Mouse (Mus musculus): Measurements from ENCODE around the gene Mrps33. TPM values are rescaled to one million over a fixed set of nuclear protein-coding genes. Genes with fewer than 3 reads are reported as not detected.
A peak's percentile ranks its signal among the peaks of the same experiment; 100 is the strongest.

The Mrps33 gene
- polyA plus RNA-seq, 1 experiment = 73.7 TPM

DNA sequence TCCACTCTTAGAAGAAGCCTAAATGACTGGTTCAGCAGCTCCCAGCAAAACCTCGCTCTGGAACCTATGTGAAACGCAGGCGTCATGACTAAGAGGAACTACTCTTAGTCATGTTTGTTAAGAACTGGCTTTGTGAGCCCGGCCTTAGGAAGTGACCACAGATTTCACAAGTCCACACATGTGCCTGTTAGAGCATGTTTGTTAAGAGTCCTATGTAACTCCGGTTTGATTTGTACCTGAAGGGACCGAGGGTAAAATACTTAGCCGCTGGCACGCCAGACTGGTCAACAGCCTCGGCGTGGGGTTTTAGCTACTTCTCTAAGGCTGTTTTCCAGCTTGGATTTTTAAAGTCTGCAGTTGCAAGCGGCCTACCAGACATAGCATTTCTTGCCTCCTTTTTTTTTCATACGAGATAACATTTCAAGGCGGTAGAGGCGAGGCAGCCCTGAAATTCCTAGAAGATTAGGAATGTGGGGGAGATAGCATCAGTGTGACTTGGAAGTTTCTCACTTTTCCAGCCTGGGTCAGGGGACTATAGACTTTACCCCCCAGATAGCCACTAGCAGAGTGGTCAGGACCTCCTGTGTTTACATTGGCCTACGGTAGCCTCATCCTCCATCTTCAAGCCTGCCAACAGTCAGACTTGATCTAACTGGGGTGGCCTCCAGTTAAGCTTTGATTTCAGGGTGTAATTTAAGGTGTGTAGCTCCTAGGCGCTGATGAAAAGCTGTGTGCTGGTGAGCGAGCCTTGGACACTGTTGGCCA is 28.8 kb downstream of the Mrps33 start:
- 52% methylated on average over 17 of the region's 17 CpGs for WGBS
- Histone ChIP-seq H3K4me1 (ENCODE audit: control insufficient read depth, insufficient read depth, low read length) (0 out of 2 replicates have a peak, but pooled peaks cover 2% of the 10 kb centered on the region), H3K4me3 (replicated peaks; ENCODE audit: extremely low read depth, low read depth, low read length) (no peak overlapping the region)
- TF ChIP-seq CTCF (IDR thresholded peaks at IDR 0.05; ENCODE audit: insufficient read depth, low read length) (no peak), POLR2A (IDR thresholded peaks at IDR 0.05; ENCODE audit: borderline replicate concordance, extremely low read depth, low read depth, low read length) (no peak)
- peak; percentile 26 for DNase-seq

- H3K4me1 ChIP-seq (ENCODE audit: control insufficient read depth, insufficient read depth, low read length) = 0 out of 2 replicates have a peak, but pooled peaks cover 2% of the 10 kb centered on the region
These were observed 29.7 kb downstream of the Mrps33 start for GRCm38 (mm10) chr6:39780857-39781666.

DNA sequence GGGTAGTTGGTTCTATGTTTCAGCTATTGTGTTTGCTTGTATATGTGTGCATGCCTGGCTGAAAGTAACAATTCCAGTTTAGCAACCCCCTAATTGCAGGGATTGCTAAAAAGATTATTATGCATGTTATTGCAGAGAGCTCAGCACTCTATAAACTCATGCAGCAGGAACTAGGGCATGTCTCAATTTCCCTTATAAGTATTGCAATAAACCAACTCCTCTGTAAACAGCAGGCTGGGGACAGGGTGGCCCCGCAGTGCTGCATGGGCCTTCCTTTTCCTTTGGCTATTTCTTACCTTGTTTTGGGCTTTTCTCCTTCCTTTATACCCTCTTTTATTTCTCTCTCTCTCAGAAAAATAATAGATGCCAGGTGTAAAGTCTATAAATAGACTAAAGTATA is 32.3 kb downstream of the Mrps33 start:
- 0 out of 2 replicates have a peak, but pooled peaks cover 2% of the 10 kb centered on the region for H3K4me1 ChIP-seq (ENCODE audit: control insufficient read depth, insufficient read depth, low read length)
- 53% methylated on average over 1 of the region's 1 CpGs for WGBS
- no peak for DNase-seq
- no peak overlapping the region for H3K4me3 ChIP-seq (replicated peaks; ENCODE audit: extremely low read depth, low read depth, low read length)
- no peak for TF ChIP-seq POLR2A (IDR thresholded peaks at IDR 0.05; ENCODE audit: borderline replicate concordance, extremely low read depth, low read depth, low read length)
- TF ChIP-seq CTCF (IDR thresholded peaks at IDR 0.05; ENCODE audit: insufficient read depth, low read length) = no peak

More at GRCm38 (mm10) chr6:39780857-39781666, 29.7 kb downstream of the Mrps33 start:
- 9% methylated on average over 18 of the region's 18 CpGs for WGBS
- peak overlapping the region; percentile 54 for H3K4me3 ChIP-seq (replicated peaks; ENCODE audit: extremely low read depth, low read depth, low read length)
- DNase-seq = peak; percentile 10
- no peak for TF ChIP-seq CTCF (IDR thresholded peaks at IDR 0.05; ENCODE audit: insufficient read depth, low read length)
- no peak for TF ChIP-seq POLR2A (IDR thresholded peaks at IDR 0.05; ENCODE audit: borderline replicate concordance, extremely low read depth, low read depth, low read length)

DNA sequence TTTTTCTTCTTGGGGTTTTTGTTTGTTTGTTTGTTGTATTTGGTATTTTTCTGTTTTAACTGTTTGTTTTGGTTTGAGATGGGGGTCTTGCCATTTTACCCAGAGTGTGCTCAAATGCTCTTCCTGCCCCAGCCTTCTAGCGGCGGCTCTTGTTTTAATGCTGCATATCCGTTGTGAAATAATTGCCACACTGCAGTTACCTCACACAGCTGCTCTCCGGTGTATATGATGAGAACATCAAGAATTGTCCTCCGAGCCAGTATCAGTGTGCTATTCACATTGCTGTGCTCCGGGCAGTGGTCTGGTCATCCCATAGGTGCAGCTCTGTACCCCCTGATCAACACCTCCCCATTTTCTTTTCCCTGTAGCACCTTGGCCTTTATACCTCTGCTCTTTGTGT is 34.5 kb downstream of the Mrps33 start:
- TF ChIP-seq POLR2A (IDR thresholded peaks at IDR 0.05; ENCODE audit: borderline replicate concordance, extremely low read depth, low read depth, low read length) (no peak), CTCF (IDR thresholded peaks at IDR 0.05; ENCODE audit: insufficient read depth, low read length) (no peak)
- 0 out of 2 replicates have a peak, but pooled peaks cover 1% of the 10 kb centered on the region for H3K4me1 ChIP-seq (ENCODE audit: control insufficient read depth, insufficient read depth, low read length)
- no peak overlapping the region for H3K4me3 ChIP-seq (replicated peaks; ENCODE audit: extremely low read depth, low read depth, low read length)
- WGBS = 76% methylated on average over 6 of the region's 6 CpGs
- no peak for DNase-seq

DNA sequence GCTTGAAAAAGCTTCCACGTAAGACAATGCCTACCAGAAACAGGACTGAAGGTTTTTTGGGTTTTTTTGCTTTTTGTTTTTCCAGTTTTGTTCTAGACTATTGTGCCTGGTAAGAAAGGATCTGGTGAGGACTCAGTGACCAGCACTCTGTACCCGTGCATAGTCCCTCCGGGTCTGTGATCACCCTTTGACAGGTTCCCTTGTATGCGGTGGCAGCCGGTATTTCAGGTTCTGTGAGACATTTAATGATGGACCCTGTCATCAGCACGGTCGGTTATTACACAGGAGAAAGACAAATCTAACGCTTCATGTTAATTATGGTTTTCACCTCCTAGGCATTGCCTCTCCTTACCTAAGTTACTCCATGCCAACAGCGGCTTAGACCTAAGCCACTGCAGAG is 35.8 kb downstream of the Mrps33 start:
- Histone ChIP-seq H3K4me1 (ENCODE audit: control insufficient read depth, insufficient read depth, low read length) (no peaks in the 10 kb centered on the region), H3K4me3 (replicated peaks; ENCODE audit: extremely low read depth, low read depth, low read length) (no peak overlapping the region)
- 83% methylated on average over 9 of the region's 9 CpGs for WGBS
- TF ChIP-seq CTCF (IDR thresholded peaks at IDR 0.05; ENCODE audit: insufficient read depth, low read length) (no peak), POLR2A (IDR thresholded peaks at IDR 0.05; ENCODE audit: borderline replicate concordance, extremely low read depth, low read depth, low read length) (no peak)
- DNase-seq = no peak

GRCm38 (mm10) chr6:39757229-39757628 is 53.6 kb downstream of the Mrps33 start:
- Histone ChIP-seq H3K4me3 (replicated peaks; ENCODE audit: extremely low read depth, low read depth, low read length) (no peak overlapping the region), H3K4me1 (ENCODE audit: control insufficient read depth, insufficient read depth, low read length) (no peaks in the 10 kb centered on the region)
- 97% methylated on average over 2 of the region's 2 CpGs for WGBS
- no peak for TF ChIP-seq POLR2A (IDR thresholded peaks at IDR 0.05; ENCODE audit: borderline replicate concordance, extremely low read depth, low read depth, low read length)
- no peak for TF ChIP-seq CTCF (IDR thresholded peaks at IDR 0.05; ENCODE audit: insufficient read depth, low read length)
- DNase-seq = no peak

Other genes with a start within 250 kb of the Mrps33 start
- gene Adck2, start 237.1 kb downstream of the Mrps33 start, polyA plus RNA-seq (2012; rRNA removed) = 10.9 and 11.5 TPM in 2 replicates
- 0.66 TPM in 1 of 2 replicates, not detected in the other for gene Gm42420, start 225.2 kb downstream of the Mrps33 start, polyA plus RNA-seq (2012; rRNA removed)
- gene Ndufb2, start 218.4 kb downstream of the Mrps33 start, polyA plus RNA-seq (2012; rRNA removed) = 162 and 200 TPM in 2 replicates
- 7.7 and 14.6 TPM in 2 replicates for gene Braf, start 85.5 kb downstream of the Mrps33 start, polyA plus RNA-seq (2012; rRNA removed)
- 0.34 and 0.37 TPM in 2 replicates for gene Tmem178b, start 62.3 kb upstream of the Mrps33 start, polyA plus RNA-seq (2012; rRNA removed)